Mouse (Mus musculus) bone marrow macrophage, adult 2 months (primary cell): Measurements from ENCODE around the gene Tifa.

Experiments used
- CTCF ChIP-seq: IDR thresholded peaks from 2 replicates; pipeline ENCODE4 v1.5.1; 2012; ENCODE audit warnings: low read depth, mild to moderate bottlenecking, low read length, moderate library complexity
- POLR2A ChIP-seq: IDR thresholded peaks from 2 replicates; pipeline ENCODE4 v1.6.1; 2012; ENCODE audit warnings: mild to moderate bottlenecking, low read depth, low read length, borderline replicate concordance

GRCm38 (mm10) chr3:127871575-127871974 lies 82.0 kb downstream of the Tifa start:
- TF ChIP-seq POLR2A (no peak), CTCF (no peak)
